Mouse (Mus musculus): Measurements from ENCODE around the gene Mfsd6.

- no peak for TF ChIP-seq CTCF (IDR thresholded peaks at IDR 0.05)
- TF ChIP-seq EP300 (IDR thresholded peaks at IDR 0.05; ENCODE audit: insufficient read depth, low read depth, low read length): no peak
Observed at GRCm38 (mm10) chr1:52669931-52670330, 57.3 kb downstream of the Mfsd6 start.
